Mouse (Mus musculus) naive thymus-derived CD4-positive, alpha-beta T cell, adult 2 months (primary cell): Measurements from ENCODE around the gene Prkci.

Experiments
- DNase-seq: peaks from one replicate; pipeline ENCODE4 v3.0.0-alpha.2; 2011; ENCODE audit warnings: low read depth

Gene Prkci

DNA sequence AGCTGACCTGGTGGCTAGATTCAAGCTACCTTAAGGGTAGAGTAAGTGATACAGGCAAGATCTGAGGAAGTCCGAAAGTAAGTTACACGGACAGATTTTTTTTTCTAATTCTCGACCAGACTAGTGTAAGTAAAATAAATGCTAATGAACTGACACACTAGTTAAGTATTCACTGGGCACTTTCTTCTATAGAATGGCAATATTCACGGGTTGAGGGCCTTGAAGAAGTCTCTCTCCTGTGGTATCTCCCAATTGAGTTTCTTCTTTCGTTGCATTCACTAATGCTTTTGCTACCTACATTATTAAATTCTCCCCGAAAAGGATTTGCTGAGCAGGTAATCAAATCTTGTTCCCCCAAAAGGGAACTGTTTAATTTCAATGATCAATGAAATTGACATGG is 688 bp upstream of the Prkci start:
- no peak for DNase-seq

DNA sequence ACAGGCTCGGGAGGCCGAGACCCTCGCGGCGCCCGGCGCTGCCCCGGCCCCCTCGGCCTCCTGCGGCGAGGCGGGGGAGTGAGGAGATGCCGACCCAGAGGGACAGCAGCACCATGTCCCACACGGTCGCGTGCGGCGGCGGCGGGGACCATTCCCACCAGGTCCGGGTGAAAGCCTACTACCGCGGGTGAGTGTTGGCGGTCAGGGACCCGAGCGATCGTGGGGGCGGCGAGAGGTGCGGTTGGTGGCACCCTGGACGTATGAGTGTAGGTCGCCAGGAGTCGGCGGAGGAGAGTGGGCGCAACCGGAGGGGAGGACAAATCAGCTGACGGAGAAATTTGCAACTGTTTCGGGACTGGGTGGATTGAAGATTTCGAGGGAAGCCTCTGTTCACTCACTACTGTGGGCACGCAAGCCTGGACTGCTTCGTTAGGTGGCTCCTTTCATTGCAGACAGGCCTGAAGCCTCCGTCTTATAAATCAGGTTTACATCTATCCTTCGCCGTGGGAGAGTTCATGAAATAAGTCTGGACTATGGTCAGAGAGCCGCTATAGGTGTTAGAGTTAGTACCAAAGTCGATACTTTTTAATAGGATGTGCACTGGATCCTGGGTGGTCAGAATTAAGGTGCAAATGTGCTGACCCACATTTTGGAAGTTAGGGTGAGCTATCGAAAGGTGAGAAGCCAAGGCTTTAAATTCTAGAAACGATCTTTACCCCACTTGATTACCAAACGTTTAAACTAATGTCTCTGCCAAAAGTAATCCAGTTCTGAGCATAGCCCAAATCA is 546 bp downstream of the Prkci start:
- DNase-seq: no peak

GRCm38 (mm10) chr3:30996688-30997014 is 1.1 kb downstream of the Prkci start:
- no peak for DNase-seq

GRCm38 (mm10) chr3:30999401-31000017 is 4.0 kb downstream of the Prkci start:
- DNase-seq: no peak

DNA sequence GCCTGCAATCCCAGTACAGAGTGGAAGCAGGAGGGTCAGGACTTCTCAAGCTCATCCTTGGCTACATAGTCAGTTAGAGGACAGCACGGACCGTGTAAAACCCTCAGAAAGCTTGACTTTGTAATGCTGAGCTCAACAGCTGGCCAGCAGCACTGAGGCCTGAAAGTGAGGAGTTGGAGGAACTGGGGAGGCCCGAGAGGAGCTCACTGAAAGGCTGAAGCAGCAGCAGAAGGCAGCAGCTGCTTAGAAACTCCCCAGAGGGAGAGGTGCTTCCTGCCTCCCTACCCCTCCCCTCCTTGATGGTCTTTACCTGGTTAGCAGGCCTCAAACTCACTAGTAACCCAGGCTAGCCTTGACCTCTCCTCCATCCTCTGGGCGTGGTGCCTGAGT is 4.5 kb downstream of the Prkci start:
- no peak for DNase-seq

DNA sequence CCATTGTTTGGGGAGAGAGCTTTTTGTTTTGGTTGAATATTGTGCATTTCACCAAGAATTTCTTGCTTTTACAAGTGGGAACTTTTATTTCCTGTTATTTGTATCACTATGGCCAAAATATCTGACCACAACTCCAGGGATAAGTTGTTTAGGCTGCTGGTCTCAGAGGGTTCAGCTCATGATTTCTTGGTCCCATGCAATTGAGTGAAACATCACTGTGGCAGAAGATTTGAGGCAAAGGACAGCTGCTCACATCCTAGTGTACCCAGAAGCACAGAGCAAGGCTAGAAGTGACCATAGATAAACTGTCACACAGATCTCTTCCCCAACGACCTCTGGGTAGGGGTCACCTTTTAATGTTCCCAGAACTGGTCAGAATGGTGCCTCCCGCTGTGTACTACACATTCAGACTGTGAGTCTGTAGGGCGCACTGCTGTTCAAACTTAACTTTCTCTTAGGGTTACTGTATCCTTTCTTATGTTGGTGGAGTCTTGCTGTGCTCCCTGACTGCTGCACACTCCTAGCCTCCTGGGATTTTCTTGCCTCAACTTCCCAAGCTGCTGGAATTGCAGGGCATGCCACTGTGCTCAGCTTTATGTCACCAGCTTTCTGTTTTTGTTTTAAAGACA is 5.6 kb downstream of the Prkci start:
- no peak for DNase-seq

DNA sequence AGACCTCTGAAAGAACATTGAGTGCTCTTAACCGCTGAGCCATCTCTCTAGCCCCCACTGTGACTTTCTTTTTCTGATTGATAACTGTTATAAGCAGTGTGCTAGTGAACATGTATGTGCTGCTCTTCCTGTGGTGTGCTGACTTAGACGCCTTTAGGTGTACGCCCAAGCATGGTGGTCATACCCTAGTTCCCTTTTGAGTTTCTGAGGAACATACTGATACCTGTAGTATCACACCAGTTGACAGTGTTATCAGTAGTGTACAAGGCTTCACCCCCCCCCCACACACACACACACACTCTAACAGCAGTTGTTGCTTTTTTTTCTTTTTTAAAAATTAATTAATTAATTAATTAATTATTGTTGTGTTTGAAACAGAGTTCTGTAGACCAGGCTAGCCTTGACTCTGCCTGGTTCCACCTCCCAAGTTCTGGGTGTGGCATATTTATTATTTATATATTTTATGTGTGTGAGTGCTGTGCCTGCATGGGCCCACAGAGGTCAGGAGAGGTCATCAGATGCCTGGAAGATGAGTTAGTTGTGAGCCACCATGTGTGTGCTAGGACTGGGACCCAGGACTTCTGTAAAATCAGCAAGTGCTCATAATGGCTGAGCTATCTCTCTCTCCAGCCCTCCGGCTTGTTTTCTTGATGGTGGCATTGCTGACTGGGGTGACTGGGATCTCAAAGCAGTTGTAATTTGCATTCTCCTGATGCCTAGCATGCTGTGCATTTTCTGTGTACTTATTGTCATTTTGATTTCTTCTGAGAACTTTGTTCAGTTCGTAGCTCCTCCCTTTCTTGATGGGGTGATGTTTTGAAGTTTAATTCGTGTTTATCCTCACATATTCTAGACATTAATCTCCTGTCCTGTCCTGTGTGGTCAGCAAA is 9.0 kb downstream of the Prkci start:
- no peak for DNase-seq

GRCm38 (mm10) chr3:31014374-31014773 is 18.8 kb downstream of the Prkci start:
- no peak for DNase-seq

DNA sequence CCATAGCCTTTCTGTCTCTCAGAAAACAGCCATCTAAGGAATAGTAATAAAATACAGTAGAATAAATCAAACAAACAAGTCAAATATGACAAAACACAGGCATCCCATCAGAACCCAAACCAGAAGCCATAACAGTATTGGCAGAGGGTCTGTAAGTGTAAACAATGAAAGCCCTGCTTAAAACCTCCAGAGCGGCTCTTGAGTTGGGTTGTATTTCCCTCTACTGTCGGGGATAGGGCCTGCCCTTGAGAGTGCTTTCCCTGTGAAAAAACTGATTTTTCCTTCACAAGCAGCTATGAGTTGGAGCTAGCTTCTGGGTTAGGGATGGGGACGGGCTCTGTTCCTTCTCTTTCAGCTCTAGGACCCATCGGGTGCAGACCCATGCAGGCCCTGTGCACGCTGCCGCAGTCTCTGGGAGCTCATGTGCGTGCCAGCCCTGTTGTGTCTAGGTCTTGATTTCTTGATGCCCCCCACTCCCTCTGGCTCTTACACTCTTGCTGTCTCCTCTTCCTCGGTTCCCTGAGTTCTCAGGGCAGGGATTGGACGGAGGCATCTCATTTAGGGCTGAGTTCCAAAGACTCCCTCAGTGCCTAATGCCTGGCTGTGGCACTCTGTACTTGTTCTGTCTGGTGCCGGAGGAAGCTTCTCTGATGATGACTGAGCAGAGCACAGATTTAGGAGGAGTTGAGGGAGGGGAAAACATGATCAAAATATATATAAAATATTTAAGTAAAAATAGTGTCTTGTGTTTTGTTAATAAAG is 20.3 kb downstream of the Prkci start:
- no peak for DNase-seq

GRCm38 (mm10) chr3:31016594-31017196 is 21.1 kb downstream of the Prkci start:
- no peak for DNase-seq

GRCm38 (mm10) chr3:31017652-31018051 is 22.1 kb downstream of the Prkci start:
- DNase-seq: no peak

GRCm38 (mm10) chr3:31019287-31019686 is 23.7 kb downstream of the Prkci start:
- no peak for DNase-seq

DNA sequence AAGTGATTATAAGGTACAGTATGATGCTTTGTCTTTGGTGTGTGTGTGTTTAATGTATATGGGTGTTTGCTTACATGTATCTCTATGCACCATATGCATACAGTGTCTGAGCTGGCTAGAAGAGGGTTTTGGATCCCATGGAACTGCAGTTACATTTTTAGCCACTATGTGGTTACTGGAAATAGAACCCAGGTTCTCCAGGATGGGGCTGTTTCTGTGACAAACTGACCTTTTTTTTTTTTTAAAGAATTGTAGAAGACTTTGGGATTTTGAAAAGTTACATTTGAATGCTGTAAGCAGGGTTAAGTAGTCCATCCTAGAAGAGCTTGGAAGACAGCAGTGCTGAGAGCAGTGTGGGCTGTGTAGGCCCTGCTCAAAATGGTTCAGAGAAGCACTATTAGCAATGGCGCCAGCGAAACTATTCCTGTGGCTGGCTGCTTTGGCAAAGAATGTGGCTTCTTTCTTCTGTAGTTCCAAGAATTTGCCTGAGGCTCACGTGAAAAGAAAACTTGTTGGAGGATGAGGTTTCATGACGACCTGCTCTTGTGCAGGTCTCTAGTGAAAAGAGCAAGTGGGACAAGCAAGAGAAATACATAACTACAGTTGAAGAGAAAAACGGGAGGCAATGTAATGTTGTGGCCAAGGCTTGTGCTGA is 24.4 kb downstream of the Prkci start:
- DNase-seq: no peak

- DNase-seq: no peak
Measured at GRCm38 (mm10) chr3:31020656-31021055, 25.1 kb downstream of the Prkci start.

- DNase-seq: no peak
Measured at GRCm38 (mm10) chr3:31022895-31023436, 27.4 kb downstream of the Prkci start.

DNA sequence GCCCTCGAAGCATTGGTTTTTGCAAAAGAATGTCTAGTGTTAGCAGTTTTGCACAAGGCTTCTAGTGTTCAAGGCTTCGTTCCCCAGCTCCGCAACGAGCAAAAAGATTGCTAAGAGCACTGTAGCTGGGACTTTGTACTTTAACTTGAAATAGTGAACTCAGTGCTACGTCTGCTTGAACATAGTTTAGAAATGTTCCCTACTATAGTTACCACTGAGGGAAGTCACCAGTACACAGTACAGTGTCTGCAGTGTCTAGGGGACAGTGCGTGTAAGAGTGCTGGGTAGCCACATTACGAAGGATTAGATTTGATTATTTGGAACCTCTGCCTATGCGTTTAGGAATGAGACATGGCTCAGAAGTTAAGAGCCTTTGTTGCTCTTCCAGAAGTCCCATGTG is 32.2 kb downstream of the Prkci start:
- no peak for DNase-seq

- DNase-seq: no peak
Measured at GRCm38 (mm10) chr3:31031621-31032020, 36.1 kb downstream of the Prkci start.

- DNase-seq: no peak
Measured at GRCm38 (mm10) chr3:31033644-31034043, 38.1 kb downstream of the Prkci start.

DNA sequence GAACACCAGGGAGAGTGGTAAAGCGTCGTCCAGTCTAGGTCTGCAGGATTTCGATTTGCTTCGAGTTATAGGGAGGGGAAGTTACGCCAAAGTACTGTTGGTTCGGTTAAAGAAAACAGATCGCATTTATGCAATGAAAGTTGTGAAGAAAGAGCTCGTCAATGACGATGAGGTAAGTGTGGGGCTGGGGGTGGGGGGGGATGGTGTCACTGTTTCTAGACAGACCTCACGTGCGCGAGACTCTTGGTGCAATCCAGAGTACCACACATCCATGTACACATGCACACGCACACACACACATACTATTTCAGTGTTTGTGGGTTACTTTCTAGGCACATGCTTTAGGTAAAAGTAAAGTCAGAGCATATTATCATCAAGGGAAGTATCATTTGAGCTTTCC is 42.3 kb downstream of the Prkci start:
- no peak for DNase-seq

DNA sequence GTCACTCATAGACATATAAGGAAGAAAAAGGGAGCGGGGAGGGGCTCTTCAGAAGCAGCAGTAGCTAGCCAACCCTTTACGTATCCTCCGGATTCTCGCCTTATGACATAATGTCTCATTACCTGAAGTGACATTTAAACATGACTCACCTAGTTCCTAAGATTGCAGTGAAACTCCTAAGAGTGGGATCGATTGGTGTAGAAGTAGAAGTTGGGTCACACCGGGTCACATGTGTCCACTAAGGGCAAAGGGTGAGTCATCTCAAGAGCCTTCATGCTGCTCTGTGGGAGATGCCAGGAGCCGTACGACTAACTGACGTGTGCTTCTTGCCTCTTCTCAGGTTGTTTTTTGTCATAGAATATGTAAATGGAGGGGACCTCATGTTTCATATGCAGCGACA is 43.1 kb downstream of the Prkci start:
- no peak for DNase-seq

- no peak for DNase-seq
Measured at GRCm38 (mm10) chr3:31042992-31043391, 47.4 kb downstream of the Prkci start.
